7 mouse cellular contexts compared by ENCODE assay signal in the genomic region with DNA sequence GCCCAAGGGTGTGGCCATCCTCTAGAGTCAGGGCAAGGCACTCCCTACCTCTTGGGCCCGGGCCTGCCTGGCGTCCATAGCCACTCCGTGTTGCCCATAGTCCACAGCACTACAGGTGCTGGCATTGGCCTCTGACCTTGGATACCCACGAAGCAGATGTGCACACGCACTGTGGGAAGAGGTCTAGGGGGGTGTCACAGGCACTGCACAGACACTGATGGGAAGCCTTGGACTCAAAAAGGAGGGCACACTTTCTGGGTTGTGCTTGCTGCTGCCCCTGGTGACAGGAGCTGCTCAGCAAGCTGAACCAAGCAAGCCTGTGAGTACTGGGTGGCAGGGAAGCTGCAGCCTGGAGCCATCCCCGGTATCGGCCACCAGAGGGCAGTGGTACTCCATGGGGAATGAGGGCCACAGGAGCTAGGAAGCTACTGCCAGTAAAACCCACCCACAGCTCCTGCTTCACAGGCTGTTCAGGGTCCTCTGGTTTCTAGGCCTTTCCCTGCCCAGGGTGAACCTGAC. TPM values are rescaled to one million over a fixed set of nuclear protein-coding genes. Genes with fewer than 3 reads are reported as not detected.
A peak's percentile ranks its signal among the peaks of the same experiment; 100 is the strongest.
DNase-seq lines count a peak whose midpoint lies in the region; ATAC-seq lines count a peak whose summit lies in the region.
"Not testable (repeated sequence)": the region's sequence is repeated elsewhere in the genome, so short reads cannot be mapped to it uniquely, and the experiment has no call there.

No protein-coding gene starts in this region.

- not testable (repeated sequence) for H3K4me3 ChIP-seq in forebrain, embryonic 14.5 days (ENCODE audit: low read depth, low read length); heart, embryonic 12.5 days; hindbrain, embryonic 14.5 days (replicated peaks; ENCODE audit: low read length); kidney, embryonic 15.5 days (replicated peaks); lung, embryonic 15.5 days; midbrain, embryonic 14.5 days (replicated peaks; ENCODE audit: low read depth, low read length)

- not testable (repeated sequence) for H3K4me2 ChIP-seq in forebrain, embryonic 14.5 days (ENCODE audit: low read length); heart, embryonic 12.5 days; hindbrain, embryonic 14.5 days (replicated peaks); kidney, embryonic 15.5 days; lung, embryonic 15.5 days; midbrain, embryonic 14.5 days (ENCODE audit: low read length)

- not testable (repeated sequence) for H3K4me1 ChIP-seq in forebrain, embryonic 14.5 days (ENCODE audit: control insufficient read depth, insufficient read depth, low read length); heart, embryonic 12.5 days (replicated peaks); hindbrain, embryonic 14.5 days (replicated peaks; ENCODE audit: control insufficient read depth, insufficient read depth, low read length); kidney, embryonic 15.5 days; lung, embryonic 15.5 days; midbrain, embryonic 14.5 days (ENCODE audit: control insufficient read depth, insufficient read depth, low read length)

- WGBS in forebrain, embryonic 14.5 days: 91% methylated on average over 3 of the region's 7 CpGs
- WGBS in heart, embryonic 12.5 days: 81% methylated on average over 5 of the region's 7 CpGs
- 71% methylated on average over 4 of the region's 7 CpGs for WGBS in hindbrain, embryonic 14.5 days
- 85% methylated on average over 5 of the region's 7 CpGs for whole genome bisulfite sequencing in kidney, embryonic 15.5 days
- 71% methylated on average over 5 of the region's 7 CpGs for WGBS in lung, embryonic 15.5 days
- 71% methylated on average over 4 of the region's 7 CpGs for WGBS in midbrain, embryonic 14.5 days

- H3K9ac ChIP-seq in forebrain, embryonic 14.5 days (ENCODE audit: low read length); heart, embryonic 12.5 days; hindbrain, embryonic 14.5 days; kidney, embryonic 15.5 days; lung, embryonic 15.5 days; midbrain, embryonic 14.5 days (replicated peaks; ENCODE audit: low read length): not testable (repeated sequence)

- DNase-seq in forebrain, embryonic 14.5 days (ENCODE audit: low spot score); hindbrain, embryonic 14.5 days (ENCODE audit: low spot score); midbrain, embryonic 14.5 days: not testable (repeated sequence)

- H3K27me3 ChIP-seq in forebrain, embryonic 14.5 days (replicated peaks; ENCODE audit: control insufficient read depth, insufficient read depth, low read length); heart, embryonic 12.5 days (replicated peaks); hindbrain, embryonic 14.5 days (ENCODE audit: control insufficient read depth, insufficient read depth, low read length); lung, embryonic 15.5 days; midbrain, embryonic 14.5 days (ENCODE audit: control insufficient read depth, insufficient read depth, low read length): not testable (repeated sequence)
- H3K27me3 ChIP-seq in kidney, embryonic 15.5 days: peaks cover 12% of the 10 kb centered on the region; the same call in 1 of the 2 replicates

- not testable (repeated sequence) for H3K36me3 ChIP-seq in forebrain, embryonic 14.5 days (ENCODE audit: control insufficient read depth, insufficient read depth, low read length); heart, embryonic 12.5 days; hindbrain, embryonic 14.5 days (replicated peaks; ENCODE audit: control insufficient read depth, insufficient read depth); kidney, embryonic 15.5 days; lung, embryonic 15.5 days; midbrain, embryonic 14.5 days (ENCODE audit: control insufficient read depth, insufficient read depth, low read length)

- peak; percentile 99 for ATAC-seq in common myeloid progenitor, adult 5-6 weeks (replicated peaks; ENCODE audit: low read depth, poor library complexity, severe bottlenecking)
- peak; percentile 67; the same call in 1 of the 2 replicates for ATAC-seq in forebrain, embryonic 14.5 days
- peak; percentile 48; the same call in 1 of the 2 replicates for ATAC-seq in heart, embryonic 12.5 days (ENCODE audit: insufficient number of reproducible peaks, low FRiP score)
- ATAC-seq in hindbrain, embryonic 14.5 days (ENCODE audit: low FRiP score): peak; percentile 11; the same call in 1 of the 2 replicates
- peak; percentile 83 for ATAC-seq in kidney, embryonic 15.5 days (replicated peaks; ENCODE audit: low FRiP score)
- ATAC-seq in lung, embryonic 15.5 days (ENCODE audit: borderline replicate concordance, extremely low read depth, low FRiP score, low TSS enrichment): peak; percentile 62; the same call in 1 of the 2 replicates
- ATAC-seq in midbrain, embryonic 14.5 days (ENCODE audit: low FRiP score, low TSS enrichment): 0 out of 2 replicates have a peak, but pooled peaks have one; percentile 14

- H3K27ac ChIP-seq in forebrain, embryonic 14.5 days (ENCODE audit: low read depth, low read length); heart, embryonic 12.5 days (ENCODE audit: poor library complexity, severe bottlenecking); hindbrain, embryonic 14.5 days; kidney, embryonic 15.5 days; lung, embryonic 15.5 days; midbrain, embryonic 14.5 days (replicated peaks; ENCODE audit: low read depth, low read length): not testable (repeated sequence)

- H3K9me3 ChIP-seq in forebrain, embryonic 14.5 days (replicated peaks; ENCODE audit: control insufficient read depth, low read length); heart, embryonic 12.5 days (replicated peaks); hindbrain, embryonic 14.5 days (ENCODE audit: control insufficient read depth, low read length); kidney, embryonic 15.5 days (replicated peaks); lung, embryonic 15.5 days; midbrain, embryonic 14.5 days (ENCODE audit: control insufficient read depth, low read length): not testable (repeated sequence)

RNA-seq across cellular contexts. Expression of gene Efnb1, which starts 57.5 kb away (rescaled TPM):
- 3.0 and 3.1 TPM in 2 replicates for total RNA-seq in common myeloid progenitor, adult 5-6 weeks (2017)
- 44.4 and 46.5 TPM in 2 replicates for polyA plus RNA-seq in forebrain, embryonic 14.5 days (2014; fragmentation: Nextera tagmentation; extraction: Ambion mirVana)
- polyA plus RNA-seq in heart, embryonic 12.5 days (2016; fragmentation: Nextera tagmentation; extraction: Ambion mirVana): 25.3 and 29.0 TPM in 2 replicates
- polyA plus RNA-seq in hindbrain, embryonic 14.5 days (2014; fragmentation: Nextera tagmentation; extraction: Ambion mirVana): 19.3 and 19.6 TPM in 2 replicates
- polyA plus RNA-seq in kidney, embryonic 15.5 days (2015; fragmentation: Nextera tagmentation; extraction: Ambion mirVana): 62.1 and 69.5 TPM in 2 replicates
- polyA plus RNA-seq in lung, embryonic 15.5 days (2015; fragmentation: Nextera tagmentation; extraction: Ambion mirVana): 44.1 and 47.3 TPM in 2 replicates
- 13.9 and 20.0 TPM in 2 replicates for polyA plus RNA-seq in midbrain, embryonic 14.5 days (2014; fragmentation: Nextera tagmentation; extraction: Ambion mirVana)

Comparison
In these comparisons a context has a peak if more than half of its experiments do, and no peak if none do; other contexts are left out.
1. ATAC-seq: peak in every context shown above with its lines; median percentile 99 in common myeloid progenitor, adult 5-6 weeks; 83 in kidney, embryonic 15.5 days; 67 in forebrain, embryonic 14.5 days; 62 in lung, embryonic 15.5 days; 48 in heart, embryonic 12.5 days; 14 in midbrain, embryonic 14.5 days; 11 in hindbrain, embryonic 14.5 days.